Comparison of ENCODE assay signal across 8 mouse cellular contexts in genomic region chr7:140881696-140882468, GRCm38 (mm10). TPM values are rescaled to one million over a fixed set of nuclear protein-coding genes. Genes with fewer than 3 reads are reported as not detected.
DNase-seq lines count a peak whose midpoint lies in the region; ATAC-seq lines count a peak whose summit lies in the region.

Gene Psmd13, plus strand, starts transcription at chr7:140881968.
Gene Sirt3, minus strand, starts transcription at chr7:140882309.

- peak; percentile 91 for ATAC-seq in erythroid progenitor cell, adult 5-6 weeks (replicated peaks; ENCODE audit: low FRiP score, poor library complexity, severe bottlenecking)
- ATAC-seq in heart, embryonic 13.5 days (ENCODE audit: extremely low read depth, insufficient number of reproducible peaks, low FRiP score, low TSS enrichment) = peak; percentile 91
- ATAC-seq in liver, embryonic 12.5 days = peak; percentile 92
- ATAC-seq in stomach, embryonic 15.5 days (ENCODE audit: insufficient read depth, low FRiP score, low read depth) = peak; percentile 95

- peak within 1 kb of the TSS; percentile 81 for H3K4me2 ChIP-seq in heart, embryonic 13.5 days
- H3K4me2 ChIP-seq in liver, embryonic 12.5 days = peak within 1 kb of the TSS; percentile 91
- H3K4me2 ChIP-seq in stomach, embryonic 15.5 days = peak within 1 kb of the TSS; percentile 86

- H3K9ac ChIP-seq in heart, embryonic 13.5 days = peak within 1 kb of the TSS; percentile 90
- H3K9ac ChIP-seq in liver, embryonic 12.5 days = peak within 1 kb of the TSS; percentile 88
- H3K9ac ChIP-seq in stomach, embryonic 15.5 days = peak within 1 kb of the TSS; percentile 78

- peak within 1 kb of the TSS; percentile 89 for H3K4me3 ChIP-seq in heart, embryonic 13.5 days
- peak within 1 kb of the TSS; percentile 99 for H3K4me3 ChIP-seq in liver, embryonic 12.5 days
- H3K4me3 ChIP-seq in stomach, embryonic 15.5 days (replicated peaks) = peak within 1 kb of the TSS; percentile 96

- H3K36me3 ChIP-seq in heart, embryonic 13.5 days = peaks cover 42% of the 10 kb centered on the region
- peaks cover 49% of the 10 kb centered on the region for H3K36me3 ChIP-seq in liver, embryonic 12.5 days
- peaks cover 6% of the 10 kb centered on the region for H3K36me3 ChIP-seq in stomach, embryonic 15.5 days

- no peaks in the 10 kb centered on the region for H3K27me3 ChIP-seq in heart, embryonic 13.5 days (replicated peaks)
- H3K27me3 ChIP-seq in liver, embryonic 12.5 days (replicated peaks) = no peaks in the 10 kb centered on the region
- no peaks in the 10 kb centered on the region for H3K27me3 ChIP-seq in stomach, embryonic 15.5 days (replicated peaks)

- H3K27ac ChIP-seq in heart, embryonic 13.5 days (replicated peaks) = peak within 1 kb of the TSS; percentile 93
- H3K27ac ChIP-seq in liver, embryonic 12.5 days = peak within 1 kb of the TSS; percentile 90
- H3K27ac ChIP-seq in stomach, embryonic 15.5 days = peak within 1 kb of the TSS; percentile 91

- WGBS in heart, embryonic 13.5 days = under 1% methylated on average over 59 of the region's 59 CpGs
- under 1% methylated on average over 59 of the region's 59 CpGs for whole genome bisulfite sequencing in liver, embryonic 12.5 days (ENCODE audit: insufficient replicate concordance)
- under 1% methylated on average over 59 of the region's 59 CpGs for WGBS in stomach, embryonic 15.5 days

- H3K4me1 ChIP-seq in heart, embryonic 13.5 days = peaks cover 27% of the 10 kb centered on the region
- H3K4me1 ChIP-seq in liver, embryonic 12.5 days = peaks cover 43% of the 10 kb centered on the region
- peaks cover 11% of the 10 kb centered on the region for H3K4me1 ChIP-seq in stomach, embryonic 15.5 days

- H3K9me3 ChIP-seq in heart, embryonic 13.5 days = no peaks in the 10 kb centered on the region
- no peaks in the 10 kb centered on the region for H3K9me3 ChIP-seq in liver, embryonic 12.5 days (replicated peaks)
- H3K9me3 ChIP-seq in stomach, embryonic 15.5 days = no peaks in the 10 kb centered on the region

- DNase-seq in CD4-positive helper T cell, adult 2 months (ENCODE audit: low read depth, low spot score) = peak; percentile 94
- peak; percentile 86 for DNase-seq in brain, embryonic 18.5 days (ENCODE audit: low read depth, low spot score)
- peak; percentile 98 for DNase-seq in kidney, postnatal 10 days
- DNase-seq in natural killer cell, adult 2 months (ENCODE audit: low spot score in 2 of 2) = peak; percentile 90

RNA-seq across cellular contexts. Expression of gene Psmd13, which starts in this region (rescaled TPM):
- total RNA-seq in erythroid progenitor cell, adult 5-6 weeks (2015; ENCODE audit: low replicate concordance) = 74.2 and 90.1 TPM in 2 replicates
- total RNA-seq in erythroid progenitor cell, adult 5-6 weeks (2017; ENCODE audit: low replicate concordance) = 136 and 162 TPM in 2 replicates
- 164 and 190 TPM in 2 replicates for polyA plus RNA-seq in heart, embryonic 13.5 days (2015; fragmentation: Nextera tagmentation; extraction: Ambion mirVana)
- polyA plus RNA-seq in liver, embryonic 12.5 days (2016; fragmentation: Nextera tagmentation; extraction: Ambion mirVana) = 204 and 213 TPM in 2 replicates
- 214 and 219 TPM in 2 replicates for polyA plus RNA-seq in stomach, embryonic 15.5 days (2015; fragmentation: Nextera tagmentation; extraction: Ambion mirVana)

RNA-seq across cellular contexts. Expression of gene Sirt3, which starts in this region (rescaled TPM):
- total RNA-seq in erythroid progenitor cell, adult 5-6 weeks (2015; ENCODE audit: low replicate concordance) = 14.4 and 16.3 TPM in 2 replicates
- 6.5 and 13.5 TPM in 2 replicates for total RNA-seq in erythroid progenitor cell, adult 5-6 weeks (2017; ENCODE audit: low replicate concordance)
- 40.7 and 48.7 TPM in 2 replicates for polyA plus RNA-seq in heart, embryonic 13.5 days (2015; fragmentation: Nextera tagmentation; extraction: Ambion mirVana)
- 16.0 and 18.1 TPM in 2 replicates for polyA plus RNA-seq in liver, embryonic 12.5 days (2016; fragmentation: Nextera tagmentation; extraction: Ambion mirVana)
- polyA plus RNA-seq in stomach, embryonic 15.5 days (2015; fragmentation: Nextera tagmentation; extraction: Ambion mirVana) = 25.7 and 28.7 TPM in 2 replicates

Comparison
In these comparisons a context has a peak if more than half of its experiments do, and no peak if none do; other contexts are left out.
1. Peak in every context shown above with its lines: DNase-seq, ATAC-seq, H3K4me3 ChIP-seq and H3K27ac ChIP-seq.